Mouse (Mus musculus): ENCODE data around the gene Pla1a. TPM values are rescaled to one million over a fixed set of nuclear protein-coding genes. Genes with fewer than 3 reads are reported as not detected.
"Not testable (repeated sequence)": the region's sequence is repeated elsewhere in the genome, so short reads cannot be mapped to it uniquely, and the experiment has no call there.

Pla1a gene
- 2.2 and 2.3 TPM in 2 replicates for polyA plus RNA-seq (2012; rRNA removed)

GRCm38 (mm10) chr16:38432498-38433425 is at the start of gene Pla1a:
Pla1a (minus strand) TSS chr16:38433145.
- H3K4me1 ChIP-seq (ENCODE audit: control insufficient read depth, insufficient read depth, low read length), result no peaks in the 10 kb centered on the region
- TF ChIP-seq POLR2A (IDR thresholded peaks at IDR 0.05; ENCODE audit: extremely low read depth, insufficient read depth, low read length), result no peak
- no peak within 1 kb of the TSS for H3K27ac ChIP-seq (ENCODE audit: insufficient read depth, low read length)
- no peak within 1 kb of the TSS for H3K4me3 ChIP-seq (ENCODE audit: insufficient read depth, low read length)

GRCm38 (mm10) chr16:38481327-38481726 is 48.4 kb upstream of the Pla1a start:
- no peak overlapping the region for H3K4me3 ChIP-seq (ENCODE audit: insufficient read depth, low read length)
- no peaks in the 10 kb centered on the region for H3K4me1 ChIP-seq (ENCODE audit: control insufficient read depth, insufficient read depth, low read length)
- TF ChIP-seq POLR2A (IDR thresholded peaks at IDR 0.05; ENCODE audit: extremely low read depth, insufficient read depth, low read length), result no peak
- TF ChIP-seq CTCF (IDR thresholded peaks at IDR 0.05; ENCODE audit: extremely low read depth, insufficient read depth, low read length), result no peak
- H3K27ac ChIP-seq (ENCODE audit: insufficient read depth, low read length), result no peak overlapping the region

- TF ChIP-seq POLR2A (IDR thresholded peaks at IDR 0.05; ENCODE audit: extremely low read depth, insufficient read depth, low read length) (no peak), CTCF (IDR thresholded peaks at IDR 0.05; ENCODE audit: extremely low read depth, insufficient read depth, low read length) (no peak)
- H3K4me3 ChIP-seq (ENCODE audit: insufficient read depth, low read length), result no peak overlapping the region
- no peaks in the 10 kb centered on the region for H3K4me1 ChIP-seq (ENCODE audit: control insufficient read depth, insufficient read depth, low read length)
- H3K27ac ChIP-seq (ENCODE audit: insufficient read depth, low read length), result no peak overlapping the region
Measured at GRCm38 (mm10) chr16:38478296-38478695, 45.4 kb upstream of the Pla1a start.

GRCm38 (mm10) chr16:38477241-38477608 is 44.3 kb upstream of the Pla1a start:
- H3K27ac ChIP-seq (ENCODE audit: insufficient read depth, low read length); H3K4me1 ChIP-seq (ENCODE audit: control insufficient read depth, insufficient read depth, low read length): not testable (repeated sequence)
- H3K4me3 ChIP-seq (ENCODE audit: insufficient read depth, low read length), result peak overlapping the region; percentile 45; the same call in 1 of the 2 replicates

GRCm38 (mm10) chr16:38476312-38477240 is 43.6 kb upstream of the Pla1a start:
- peak overlapping the region; percentile 45 for H3K4me3 ChIP-seq (ENCODE audit: insufficient read depth, low read length)
- no peaks in the 10 kb centered on the region for H3K4me1 ChIP-seq (ENCODE audit: control insufficient read depth, insufficient read depth, low read length)
- H3K27ac ChIP-seq (ENCODE audit: insufficient read depth, low read length), result no peak overlapping the region
- TF ChIP-seq CTCF (IDR thresholded peaks at IDR 0.05; ENCODE audit: extremely low read depth, insufficient read depth, low read length) (no peak), POLR2A (IDR thresholded peaks at IDR 0.05; ENCODE audit: extremely low read depth, insufficient read depth, low read length) (no peak)

GRCm38 (mm10) chr16:38475681-38476311 is 42.9 kb upstream of the Pla1a start:
- H3K27ac ChIP-seq (ENCODE audit: insufficient read depth, low read length), result no peak overlapping the region
- H3K4me3 ChIP-seq (ENCODE audit: insufficient read depth, low read length), result peak overlapping the region; percentile 45; the same call in 1 of the 2 replicates
- H3K4me1 ChIP-seq (ENCODE audit: control insufficient read depth, insufficient read depth, low read length), result no peaks in the 10 kb centered on the region
- TF ChIP-seq POLR2A (IDR thresholded peaks at IDR 0.05; ENCODE audit: extremely low read depth, insufficient read depth, low read length), result no peak
- no peak for TF ChIP-seq CTCF (IDR thresholded peaks at IDR 0.05; ENCODE audit: extremely low read depth, insufficient read depth, low read length)

GRCm38 (mm10) chr16:38474677-38475286 is 41.8 kb upstream of the Pla1a start:
- Histone ChIP-seq H3K4me3 (ENCODE audit: insufficient read depth, low read length) (no peak overlapping the region), H3K4me1 (ENCODE audit: control insufficient read depth, insufficient read depth, low read length) (no peaks in the 10 kb centered on the region), H3K27ac (ENCODE audit: insufficient read depth, low read length) (no peak overlapping the region)
- TF ChIP-seq CTCF (IDR thresholded peaks at IDR 0.05; ENCODE audit: extremely low read depth, insufficient read depth, low read length), result no peak
- TF ChIP-seq POLR2A (IDR thresholded peaks at IDR 0.05; ENCODE audit: extremely low read depth, insufficient read depth, low read length), result no peak

GRCm38 (mm10) chr16:38473661-38474060 is 40.7 kb upstream of the Pla1a start:
- TF ChIP-seq CTCF (IDR thresholded peaks at IDR 0.05; ENCODE audit: extremely low read depth, insufficient read depth, low read length) (no peak), POLR2A (IDR thresholded peaks at IDR 0.05; ENCODE audit: extremely low read depth, insufficient read depth, low read length) (no peak)
- no peaks in the 10 kb centered on the region for H3K4me1 ChIP-seq (ENCODE audit: control insufficient read depth, insufficient read depth, low read length)
- no peak overlapping the region for H3K4me3 ChIP-seq (ENCODE audit: insufficient read depth, low read length)
- H3K27ac ChIP-seq (ENCODE audit: insufficient read depth, low read length), result no peak overlapping the region

GRCm38 (mm10) chr16:38472507-38472873 is 39.5 kb upstream of the Pla1a start:
- no peak overlapping the region for H3K4me3 ChIP-seq (ENCODE audit: insufficient read depth, low read length)
- no peaks in the 10 kb centered on the region for H3K4me1 ChIP-seq (ENCODE audit: control insufficient read depth, insufficient read depth, low read length)
- no peak overlapping the region for H3K27ac ChIP-seq (ENCODE audit: insufficient read depth, low read length)
- TF ChIP-seq CTCF (IDR thresholded peaks at IDR 0.05; ENCODE audit: extremely low read depth, insufficient read depth, low read length) (no peak), POLR2A (IDR thresholded peaks at IDR 0.05; ENCODE audit: extremely low read depth, insufficient read depth, low read length) (no peak)

Measured in cortical plate, adult 2 months (tissue).